Mouse (Mus musculus): ENCODE measurements around the gene Banp.
A peak's percentile ranks its signal among the peaks of the same experiment; 100 is the strongest.

The Banp gene

GRCm38 (mm10) chr8:121980792-121981519 lies 31.4 kb downstream of the Banp start:
- no peak for DNase-seq (ENCODE audit: low spot score)

- no peak for DNase-seq (ENCODE audit: low spot score)
Observed at GRCm38 (mm10) chr8:121981520-121981895, 32.0 kb downstream of the Banp start.

- no peak for DNase-seq (ENCODE audit: low spot score)
Observed at GRCm38 (mm10) chr8:121985673-121986072, 36.1 kb downstream of the Banp start.

GRCm38 (mm10) chr8:121987892-121988291 lies 38.3 kb downstream of the Banp start:
- no peak for DNase-seq (ENCODE audit: low spot score)

- DNase-seq (ENCODE audit: low spot score), result peak; percentile 63
Observed at GRCm38 (mm10) chr8:121990506-121991255, 41.1 kb downstream of the Banp start.

GRCm38 (mm10) chr8:121991611-121992010 lies 42.1 kb downstream of the Banp start:
- DNase-seq (ENCODE audit: low spot score), result no peak

- DNase-seq (ENCODE audit: low spot score), result no peak
Observed at GRCm38 (mm10) chr8:121992911-121993310, 43.4 kb downstream of the Banp start.

- peak; percentile 43 for DNase-seq (ENCODE audit: low spot score)
Observed at GRCm38 (mm10) chr8:121995112-121995511, 45.6 kb downstream of the Banp start.

GRCm38 (mm10) chr8:121995895-121996294 lies 46.3 kb downstream of the Banp start:
- DNase-seq (ENCODE audit: low spot score), result peak; percentile 79

- DNase-seq (ENCODE audit: low spot score), result no peak
Observed at GRCm38 (mm10) chr8:121998631-121999030, 49.1 kb downstream of the Banp start.

- DNase-seq (ENCODE audit: low spot score), result peak; percentile 91
Observed at GRCm38 (mm10) chr8:121999211-121999610, 49.7 kb downstream of the Banp start.

- peak; percentile 50 for DNase-seq (ENCODE audit: low spot score)
Observed at GRCm38 (mm10) chr8:122001339-122002115, 52.0 kb downstream of the Banp start.

- DNase-seq (ENCODE audit: low spot score), result no peak
Observed at GRCm38 (mm10) chr8:122003646-122004045, 54.1 kb downstream of the Banp start.

GRCm38 (mm10) chr8:122004131-122004530 lies 54.6 kb downstream of the Banp start:
- peak; percentile 57 for DNase-seq (ENCODE audit: low spot score)

GRCm38 (mm10) chr8:122005422-122006204 lies 56.1 kb downstream of the Banp start:
- DNase-seq (ENCODE audit: low spot score), result no peak

GRCm38 (mm10) chr8:122006688-122007484 lies 57.3 kb downstream of the Banp start:
- DNase-seq (ENCODE audit: low spot score), result no peak

GRCm38 (mm10) chr8:122008395-122008794 lies 58.8 kb downstream of the Banp start:
- no peak for DNase-seq (ENCODE audit: low spot score)

GRCm38 (mm10) chr8:122010638-122011037 lies 61.1 kb downstream of the Banp start:
- DNase-seq (ENCODE audit: low spot score), result no peak

- DNase-seq (ENCODE audit: low spot score), result no peak
Observed at GRCm38 (mm10) chr8:122011066-122011588, 61.6 kb downstream of the Banp start.

GRCm38 (mm10) chr8:122014606-122015005 lies 65.1 kb downstream of the Banp start:
- no peak for DNase-seq (ENCODE audit: low spot score)

All from adipocyte (in vitro differentiated cells).